Mouse (Mus musculus): Measurements from ENCODE around the gene Gm49396. TPM values are rescaled to one million over a fixed set of nuclear protein-coding genes. Genes with fewer than 3 reads are reported as not detected.

Gm49396 gene
- total RNA-seq, 2 experiments from 2014 or later = 5.9 to 6.3 TPM

DNA sequence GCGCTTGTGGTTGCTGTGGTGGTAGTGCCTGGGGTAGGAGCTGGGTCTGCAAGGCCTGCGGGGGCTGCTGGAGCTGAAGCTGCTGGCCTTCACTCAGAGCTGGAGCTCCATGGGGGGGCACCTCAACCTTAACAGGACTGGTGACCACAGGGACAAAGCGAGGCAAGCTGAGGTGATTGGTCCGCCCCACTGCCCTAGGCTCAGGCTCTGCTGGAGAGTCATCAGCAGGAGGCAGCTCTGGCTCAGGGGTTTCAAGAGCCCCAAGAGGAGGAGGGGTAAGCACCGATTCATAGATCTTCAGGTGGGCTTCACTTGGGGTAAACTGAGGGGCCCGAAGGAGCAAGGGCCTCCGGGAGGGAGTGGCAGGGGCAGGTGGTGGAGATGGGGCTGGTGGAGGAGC, 22.0 kb downstream of the Gm49396 start:
- intact Hi-C loops (cut with DNase I) = no loop called here
- DNase-seq = no peak

DNA sequence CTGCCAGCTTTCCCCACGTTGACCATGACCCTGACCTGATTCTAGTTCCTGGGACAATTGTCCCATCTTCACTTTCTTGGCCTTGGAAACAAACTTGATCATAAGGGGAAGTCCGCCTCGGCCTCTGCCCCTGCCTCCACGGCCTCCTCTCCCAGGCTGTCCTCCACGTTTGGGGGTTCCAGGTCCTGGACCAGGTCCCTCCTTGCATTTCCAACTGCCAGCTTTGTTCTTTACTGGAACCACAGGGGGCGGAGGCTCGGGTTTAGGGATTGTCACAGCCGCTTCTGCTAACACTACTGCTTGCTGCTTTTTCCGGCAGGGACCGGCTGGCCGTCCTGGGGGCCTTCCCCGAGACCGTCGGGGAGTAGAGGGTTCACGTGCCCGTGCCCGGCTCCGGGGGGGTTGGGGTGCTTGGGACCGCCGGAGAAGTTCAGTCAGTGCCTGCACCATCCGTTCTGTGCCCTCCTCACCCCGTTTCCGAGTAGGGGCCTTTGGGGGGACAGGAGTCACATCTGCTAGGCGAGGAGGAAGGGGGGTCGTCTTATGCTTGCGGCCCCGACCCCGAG, 23.4 kb downstream of the Gm49396 start:
- intact Hi-C loops (cut with DNase I) = no loop called here
- no peak for DNase-seq

DNA sequence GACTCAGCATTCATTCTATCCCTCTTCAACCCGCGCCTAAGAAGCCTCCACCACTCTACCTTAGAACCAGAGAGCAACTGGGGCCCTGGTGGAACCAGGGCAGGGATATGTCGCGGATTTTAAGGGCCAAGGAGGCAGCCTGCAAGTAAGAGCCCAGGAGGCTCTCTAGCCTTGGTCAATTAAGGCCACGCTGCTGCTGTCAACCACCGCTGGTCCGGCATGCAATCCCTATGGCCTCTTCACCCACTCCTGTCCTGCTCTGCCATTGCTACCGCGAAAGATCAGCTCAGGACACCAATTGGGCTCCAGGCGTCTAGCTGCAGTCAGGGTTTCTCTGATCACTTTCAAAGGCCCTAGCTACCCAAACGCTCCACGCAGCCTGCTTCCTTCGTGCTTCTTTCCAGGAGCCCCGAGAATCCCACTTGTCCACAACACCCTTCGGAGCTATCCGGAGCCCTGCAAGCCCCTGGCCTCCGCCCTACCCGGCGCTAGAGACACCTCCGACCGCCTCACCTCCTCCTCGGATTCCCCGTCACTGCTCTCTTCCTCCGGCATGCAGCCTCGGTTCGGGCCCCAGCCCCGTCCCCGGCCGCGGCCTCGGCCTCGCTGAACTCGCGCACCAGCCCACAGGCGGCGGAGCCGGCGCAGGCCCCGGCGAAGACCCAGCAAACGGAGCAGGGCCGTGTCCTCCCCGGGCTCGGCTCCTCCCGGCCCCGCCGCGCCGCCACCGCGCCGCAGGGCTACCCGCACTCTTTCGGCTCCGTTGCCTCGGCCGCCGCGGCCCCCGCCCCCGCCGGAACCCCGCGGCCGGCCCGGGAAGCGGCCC, 24.9 kb downstream of the Gm49396 start:
- DNase-seq = peak; percentile 44
- intact Hi-C loops (cut with DNase I) = no loop called here

DNA sequence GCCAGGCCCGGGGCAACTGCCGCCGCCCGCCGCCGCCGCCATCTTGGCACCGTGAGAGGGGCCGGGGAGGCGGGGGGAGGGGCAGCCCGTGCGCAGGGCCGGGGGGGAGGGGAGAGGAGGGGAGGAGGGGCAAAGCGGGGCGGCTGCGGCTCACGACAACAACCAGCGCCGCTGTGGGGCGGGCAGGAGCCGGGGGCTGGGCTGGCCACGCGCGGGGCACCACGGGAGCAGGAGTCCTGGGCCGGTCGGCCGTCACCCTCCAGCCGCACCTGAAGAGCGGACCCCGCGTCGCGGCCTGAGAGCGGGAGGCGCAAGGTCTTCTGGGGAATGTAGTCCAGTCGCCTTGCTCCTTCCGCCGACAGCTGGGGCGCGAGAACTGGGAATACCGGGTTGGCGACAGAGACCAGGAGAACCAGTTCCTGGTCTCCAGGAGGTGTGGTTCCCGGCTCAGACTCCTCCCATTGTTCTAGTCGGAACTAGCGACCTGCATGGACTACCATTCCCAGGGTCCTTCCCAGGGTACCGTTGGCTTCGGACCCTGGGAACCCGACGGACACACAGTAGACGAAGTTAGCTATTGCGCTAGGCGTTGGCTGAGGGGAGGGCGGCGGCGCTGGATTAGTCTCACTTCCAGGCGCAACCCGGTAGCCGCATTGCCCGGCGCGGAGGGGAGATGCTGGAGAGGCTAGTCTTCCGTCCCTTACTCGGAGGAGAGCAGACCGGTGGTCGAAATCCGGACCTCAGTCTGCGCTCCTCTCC, 25.7 kb downstream of the Gm49396 start, which contains the start of gene Kmt2b:
Gene Kmt2b, minus strand, starts transcription at position 51 of the 759 bp plus-strand sequence.
- peak; percentile 98 for DNase-seq
- intact Hi-C loops (cut with DNase I) = no loop called here

DNA sequence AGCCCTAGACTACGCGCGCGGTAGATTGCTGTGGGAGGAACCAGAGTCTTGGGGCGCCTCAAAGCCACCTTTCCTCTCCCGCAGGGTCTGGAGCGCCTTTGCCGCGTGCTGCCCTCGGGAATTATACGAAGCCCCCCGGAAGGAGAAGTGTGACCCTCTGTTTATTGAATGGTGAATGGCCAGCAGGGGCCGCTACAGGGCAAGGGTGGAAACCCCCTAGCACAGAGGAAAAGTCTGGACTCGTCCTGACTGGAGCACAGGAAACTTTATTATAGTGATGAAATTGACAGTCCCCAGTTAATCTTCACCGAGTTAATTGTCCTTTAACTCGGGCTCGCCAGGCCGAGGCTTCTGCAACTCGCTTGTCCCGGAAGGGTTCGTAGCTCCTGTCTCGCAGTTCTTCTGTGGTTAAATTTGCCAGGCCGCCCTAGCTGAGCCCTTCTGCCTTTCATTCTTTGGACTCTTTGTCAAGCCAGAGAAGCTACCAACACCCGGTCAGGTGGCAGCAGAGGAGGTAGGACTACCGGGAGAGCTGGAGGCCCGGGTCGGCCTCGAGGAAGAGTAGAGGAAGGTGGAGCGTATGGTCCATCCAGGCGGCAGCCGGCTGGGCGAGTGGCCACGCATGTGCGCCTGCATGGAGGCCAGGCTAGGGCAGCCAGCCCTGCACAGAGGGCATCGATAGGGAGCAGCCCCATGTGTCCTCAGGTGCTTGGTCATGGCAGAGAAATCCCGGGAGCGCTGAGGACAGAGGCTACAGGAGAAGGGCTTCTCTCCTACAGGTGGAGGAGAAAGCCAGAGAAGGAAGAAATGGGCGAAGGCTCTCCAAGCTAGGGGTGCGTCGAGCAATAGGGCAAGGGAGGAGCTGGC, 26.5 kb downstream of the Gm49396 start:
- intact Hi-C loops (cut with DNase I) = no loop called here
- DNase-seq = peak; percentile 93

DNA sequence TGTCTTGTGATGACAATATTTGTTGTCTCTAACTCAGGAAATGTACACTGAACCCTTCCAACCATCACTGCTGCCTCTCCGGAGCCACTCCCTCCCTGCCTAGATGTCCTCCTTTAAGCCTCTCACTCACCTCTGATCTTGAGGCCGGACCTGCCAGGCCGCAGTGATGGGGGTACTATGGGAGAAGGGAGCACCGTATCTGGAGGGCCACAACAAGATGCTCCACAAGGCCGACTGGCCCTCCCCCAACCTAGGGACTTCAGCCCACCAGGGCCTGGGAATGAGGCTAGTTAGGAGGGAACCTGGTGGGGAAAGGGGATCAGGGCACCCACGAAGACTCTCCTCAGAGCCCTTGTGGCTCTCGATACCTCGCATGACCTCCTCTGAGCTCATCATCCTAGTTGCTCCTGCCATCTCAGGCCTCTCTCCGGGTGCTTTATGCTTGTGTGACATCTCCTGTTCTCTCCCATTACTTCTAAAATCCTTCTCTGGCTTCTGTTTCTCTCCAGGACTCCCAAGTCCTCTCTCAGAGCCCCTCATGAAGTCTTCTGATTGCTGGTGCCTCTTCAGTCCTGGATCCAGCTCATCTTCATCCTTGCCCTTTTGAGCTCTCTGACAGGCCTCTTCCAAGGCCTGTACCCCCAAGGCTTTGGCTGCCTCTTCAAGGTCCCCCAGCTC, 27.9 kb downstream of the Gm49396 start:
- intact Hi-C loops (cut with DNase I) = no loop called here

DNA sequence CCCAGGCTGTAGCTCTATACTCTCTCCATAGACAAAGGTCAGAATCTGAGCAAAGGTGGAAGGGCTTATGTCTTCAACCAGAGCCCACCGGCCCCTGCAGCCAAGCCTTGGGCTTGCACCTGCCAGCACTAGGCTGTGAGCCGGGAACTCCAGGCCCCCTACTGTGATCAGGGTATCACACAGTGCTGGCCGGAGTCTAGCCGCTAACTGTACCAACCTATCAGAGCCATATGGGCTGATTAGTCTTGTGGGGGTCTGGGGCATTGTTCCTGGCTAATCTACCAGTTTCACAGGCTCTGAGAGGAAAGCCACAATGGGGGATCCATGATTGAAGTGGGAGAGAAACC, 28.4 kb downstream of the Gm49396 start:
- intact Hi-C loops (cut with DNase I) = no loop called here
- no peak for DNase-seq

More for the DNA sequence above, 27.9 kb downstream of the Gm49396 start:
- no peak for DNase-seq

DNA sequence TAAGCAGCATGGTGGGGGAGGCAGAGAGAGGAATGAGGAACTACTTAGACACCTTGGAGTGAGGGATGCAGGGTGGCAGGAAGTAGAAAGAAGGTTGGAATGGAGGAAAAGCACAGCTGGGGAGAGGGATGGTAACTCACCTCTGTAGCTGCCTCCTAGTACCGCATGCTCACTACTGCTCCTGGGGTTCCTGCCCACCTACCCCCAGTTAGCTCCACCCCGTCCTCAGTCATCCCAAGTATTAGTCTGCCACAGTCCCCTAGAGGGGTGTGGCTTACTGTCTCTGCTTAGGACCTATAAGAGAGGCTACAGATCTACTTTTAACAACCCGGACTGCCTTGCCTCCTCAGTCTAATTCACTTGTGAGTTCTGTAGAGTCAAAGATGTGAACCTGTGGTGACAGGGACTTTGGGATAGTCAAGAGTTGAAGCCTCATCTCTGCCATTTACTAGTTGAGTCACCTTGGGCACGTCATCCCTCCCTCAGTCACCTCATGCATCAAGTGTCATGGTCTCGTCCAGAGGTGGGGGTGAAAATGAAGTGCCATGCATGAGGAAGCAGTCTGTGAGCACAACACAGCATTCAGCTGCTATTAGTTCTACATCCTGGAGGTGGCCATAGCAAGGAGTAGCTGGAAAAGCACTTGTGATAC, 29.8 kb downstream of the Gm49396 start:
- intact Hi-C loops (cut with DNase I) = no loop called here
- DNase-seq = no peak

DNA sequence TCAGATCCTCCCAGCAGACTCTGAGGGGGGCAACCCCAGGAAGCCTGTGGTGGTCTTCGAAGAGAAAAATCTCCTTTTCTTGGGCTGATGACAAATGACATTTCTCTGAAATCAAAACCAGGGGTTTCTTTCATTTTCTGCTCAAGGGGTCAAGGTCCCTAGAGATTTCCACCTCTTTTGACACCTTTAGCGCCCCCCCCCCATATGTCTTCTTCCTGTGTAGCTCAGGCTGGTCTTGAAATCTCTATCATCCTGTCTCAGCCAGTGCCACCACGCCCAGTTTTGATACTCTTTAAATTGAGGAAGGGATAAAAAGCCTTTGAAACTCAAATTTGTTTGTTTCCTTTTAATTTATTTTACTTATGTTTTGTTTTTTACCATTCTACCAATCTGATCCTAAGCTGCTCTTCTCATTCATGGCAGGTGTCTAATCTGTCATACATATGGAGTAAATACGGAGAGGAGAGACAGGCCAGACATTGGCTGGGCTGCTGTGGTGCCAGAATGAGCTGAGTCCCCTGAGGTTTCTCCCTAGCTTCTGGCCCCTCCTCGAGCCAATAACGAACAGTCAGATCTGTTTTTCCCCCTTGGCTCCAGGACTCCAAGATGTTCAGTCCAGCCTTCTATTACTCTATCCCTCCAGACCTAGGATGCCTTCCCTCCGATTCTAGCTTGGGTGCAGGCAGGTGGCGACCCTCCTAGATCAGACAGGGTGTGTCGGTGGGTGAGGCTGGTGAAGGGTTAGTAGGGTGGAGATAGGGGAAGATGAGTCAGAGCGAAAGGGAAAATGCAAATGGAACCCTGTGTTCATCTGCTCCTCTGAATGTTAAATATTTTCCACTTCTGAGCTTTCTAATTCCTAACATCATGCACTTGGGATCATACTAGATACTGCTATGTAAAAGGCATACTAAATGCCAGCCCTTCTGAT, 30.7 kb downstream of the Gm49396 start:
- peak; percentile 38 for DNase-seq
- intact Hi-C loops (cut with DNase I) = no loop called here

DNA sequence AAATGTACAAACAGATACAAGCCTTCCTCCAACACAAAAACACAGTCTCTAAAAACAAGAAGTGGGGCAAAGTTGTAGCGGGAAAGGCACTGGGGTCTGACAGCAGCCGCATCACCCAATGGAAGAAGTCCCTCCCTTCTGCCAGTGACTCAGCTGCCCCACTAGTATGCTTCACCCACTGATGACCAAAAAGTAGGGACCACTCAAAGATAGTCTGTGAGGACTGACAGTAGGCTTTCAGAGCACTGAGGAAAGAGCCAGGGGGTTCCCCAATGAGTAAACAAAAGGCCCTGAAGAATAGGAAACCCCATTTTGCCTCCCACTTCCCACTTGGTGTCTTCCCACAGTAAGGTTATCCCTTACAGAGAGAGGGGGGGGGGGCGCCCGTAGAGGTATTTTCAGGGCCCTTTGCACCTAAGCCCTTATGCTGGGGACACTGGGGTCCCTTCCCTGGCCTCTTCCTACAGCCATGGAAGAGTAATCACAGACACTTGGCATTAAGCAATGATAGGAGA, 31.4 kb downstream of the Gm49396 start:
- intact Hi-C loops (cut with DNase I) = no loop called here
- DNase-seq = no peak

DNA sequence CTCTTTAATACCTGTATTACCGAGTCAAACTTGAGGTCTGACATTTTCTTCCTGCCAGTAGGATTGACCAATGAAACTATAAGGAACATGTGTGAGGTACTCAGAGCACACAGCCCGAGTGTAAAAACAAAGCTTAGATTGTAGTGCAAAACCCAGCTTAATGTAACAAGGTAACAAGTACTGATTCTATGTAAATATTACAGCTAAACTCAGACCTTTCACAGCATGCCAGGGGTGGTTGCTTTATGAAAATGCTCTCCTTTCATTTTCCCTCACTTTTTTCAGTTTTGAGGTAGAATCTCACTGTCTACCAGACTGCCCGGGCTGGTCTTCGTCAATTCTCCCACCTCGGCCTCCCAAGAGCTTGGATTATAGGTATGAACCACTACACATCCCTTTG, 32.9 kb downstream of the Gm49396 start:
- intact Hi-C loops (cut with DNase I) = no loop called here

DNA sequence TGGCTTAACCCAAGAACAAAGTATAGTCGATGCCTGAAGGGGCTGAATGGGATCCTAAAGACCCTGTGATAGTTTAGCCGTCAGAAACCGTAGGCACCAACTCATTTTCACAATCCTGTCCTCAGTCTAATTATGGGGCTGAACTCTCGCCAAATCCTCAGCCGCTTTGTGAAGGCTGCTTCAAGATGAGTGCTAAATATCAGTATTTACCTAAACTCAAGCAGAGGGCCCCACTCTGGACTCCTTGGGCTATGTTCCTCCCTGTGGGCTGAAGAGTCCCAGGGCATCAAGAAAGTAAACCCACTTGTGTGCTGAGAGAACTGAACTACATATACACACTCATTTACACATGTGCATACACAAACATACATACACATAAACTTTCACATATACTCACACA, 33.7 kb downstream of the Gm49396 start:
- intact Hi-C loops (cut with DNase I) = no loop called here
- no peak for DNase-seq

More for the DNA sequence above, 32.9 kb downstream of the Gm49396 start:
- DNase-seq = no peak

DNA sequence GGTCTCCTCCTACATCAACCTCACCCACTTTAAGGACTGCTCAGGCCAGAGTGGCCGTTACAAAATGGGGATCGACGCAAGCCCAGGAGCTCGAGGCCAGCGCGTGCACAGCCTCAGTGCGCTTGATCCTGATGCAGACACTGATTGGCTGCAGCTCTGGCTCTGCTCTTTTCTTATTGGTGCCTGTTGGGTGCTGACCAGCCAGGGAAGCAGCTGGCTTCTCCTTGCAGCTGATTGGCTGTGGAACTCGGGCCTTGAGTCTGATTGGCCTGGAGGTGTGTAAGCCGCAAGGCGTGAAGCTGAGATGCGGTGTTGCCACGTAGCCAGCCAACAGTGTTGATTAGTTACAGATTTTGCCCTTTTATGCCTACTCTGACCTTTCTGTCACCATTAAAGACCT, 35.6 kb downstream of the Gm49396 start, which contains the start of gene Zbtb32:
Gene Zbtb32, minus strand, starts transcription at position 124 of the 400 bp plus-strand sequence.
- DNase-seq = no peak
- intact Hi-C loops (cut with DNase I) = no loop called here

DNA sequence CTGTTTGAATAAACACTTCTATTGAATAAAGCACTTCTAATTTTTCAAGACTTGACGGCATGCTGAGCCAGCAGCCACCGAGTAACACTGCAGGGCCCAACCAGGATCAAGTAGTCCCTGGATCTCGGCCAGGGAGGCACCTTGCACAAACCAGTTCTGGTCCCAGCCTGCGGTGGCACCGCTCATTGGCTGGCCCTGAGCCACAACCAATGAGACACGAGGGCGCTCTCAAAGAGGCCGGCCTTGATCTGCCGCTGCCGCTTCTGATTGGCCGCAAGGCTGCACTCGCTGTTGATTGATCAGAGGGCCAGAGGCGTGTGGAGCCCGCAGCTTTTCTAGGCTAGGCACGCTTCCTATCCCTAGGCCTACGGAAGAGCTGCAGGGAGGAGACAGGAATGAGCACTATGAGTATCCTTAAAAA, 36.8 kb downstream of the Gm49396 start:
- peak; percentile 95 for DNase-seq
- intact Hi-C loops (cut with DNase I) = no loop called here

DNA sequence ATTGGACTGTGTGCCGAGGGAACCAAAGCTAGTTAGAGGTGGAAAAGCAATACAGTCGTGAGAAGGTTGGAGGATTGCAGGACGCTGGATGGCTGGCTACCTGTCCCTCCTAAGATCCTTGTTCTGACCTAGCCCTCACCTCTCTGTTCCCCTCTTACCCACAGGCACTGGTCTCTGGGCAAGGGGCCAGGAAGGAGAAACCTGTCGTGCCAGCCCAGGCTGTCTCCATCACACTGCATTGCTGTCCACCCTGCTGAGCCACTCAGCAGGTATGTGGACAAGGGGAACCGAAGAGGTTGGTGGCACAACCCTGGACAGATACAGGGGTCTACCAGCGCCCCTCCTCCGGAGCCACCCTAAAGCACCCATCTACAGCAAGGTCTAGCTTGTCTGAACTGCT, 37.5 kb downstream of the Gm49396 start:
- intact Hi-C loops (cut with DNase I) = no loop called here
- DNase-seq = peak; percentile 22

DNA sequence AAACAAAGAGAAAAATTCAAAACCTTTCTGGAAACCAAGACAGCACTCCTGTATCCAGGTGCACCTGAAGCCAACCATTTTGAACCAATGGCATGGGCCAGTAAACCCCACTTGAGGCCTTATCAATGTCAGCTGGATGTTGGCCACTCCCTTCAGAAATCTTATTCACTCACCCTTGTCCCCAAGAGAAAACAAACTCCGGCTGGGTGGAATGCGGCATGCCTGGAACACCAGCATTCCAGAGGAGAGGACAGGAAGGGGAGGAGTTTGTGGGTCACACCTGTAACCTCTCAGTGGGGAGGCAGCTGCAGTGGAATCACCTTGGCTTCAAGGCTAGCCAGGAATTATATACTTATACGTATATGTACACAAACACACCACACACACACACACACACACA, 39.4 kb downstream of the Gm49396 start:
- no peak for DNase-seq
- intact Hi-C loops (cut with DNase I) = no loop called here

DNA sequence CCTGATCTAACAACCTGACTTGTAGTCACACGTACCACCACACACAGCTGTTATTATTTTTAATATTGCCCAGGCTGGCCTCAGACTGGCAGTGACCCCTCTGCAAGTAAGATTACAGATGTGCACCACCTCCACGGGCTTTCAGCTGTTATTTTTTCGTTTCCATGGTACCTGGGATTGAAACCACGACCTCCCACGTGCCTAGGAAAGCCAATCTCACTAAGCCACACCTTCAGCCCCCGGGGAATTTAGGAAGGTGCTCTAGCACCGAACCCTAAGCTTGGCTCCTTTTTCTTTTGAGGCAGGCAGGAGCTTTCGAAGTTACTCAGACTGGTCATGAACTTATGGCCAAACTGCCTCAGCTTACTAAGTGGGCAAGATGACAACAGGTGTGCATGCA, 41.3 kb downstream of the Gm49396 start:
- DNase-seq = no peak
- intact Hi-C loops (cut with DNase I) = no loop called here

DNA sequence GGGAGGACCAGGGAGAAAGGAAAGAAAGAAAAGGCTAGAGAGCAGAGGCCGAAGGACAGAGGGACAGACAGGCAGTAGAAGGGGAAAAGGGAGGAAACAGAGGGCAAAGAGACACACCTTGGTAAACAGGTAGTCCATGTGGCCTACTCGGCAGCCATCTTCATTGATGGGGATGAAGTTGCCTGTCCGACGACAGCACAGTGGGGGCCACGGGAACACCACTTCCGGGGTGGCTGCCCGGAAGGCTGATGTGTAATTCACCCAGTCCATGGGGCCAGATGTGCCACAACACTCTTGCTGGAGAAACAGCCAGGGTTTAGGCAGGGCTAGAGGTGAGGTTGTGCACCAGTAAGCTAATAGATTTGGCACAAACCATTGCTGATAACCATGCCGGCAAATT, 41.8 kb downstream of the Gm49396 start:
- intact Hi-C loops (cut with DNase I) = no loop called here
- no peak for DNase-seq
